Mouse (Mus musculus) heart, embryonic 10.5 days (tissue): ENCODE data around the gene Luc7l3. TPM values are rescaled to one million over a fixed set of nuclear protein-coding genes. Genes with fewer than 3 reads are reported as not detected.
A peak's percentile ranks its signal among the peaks of the same experiment; 100 is the strongest.

Experiments used
- DNase-seq: peaks from one replicate; pipeline ENCODE4 v3.0.0-alpha.2; 2017; ENCODE audit warnings: low spot score
- H3K27ac ChIP-seq: fragments of 300-500 bp; sonication (generic); 2 replicates; pipeline ENCODE4 v1.5.1; 2016; ENCODE audit warnings: mild to moderate bottlenecking
- H3K27me3 ChIP-seq: fragments of 300-500 bp; sonication (generic); 2 replicates; pipeline ENCODE4 v1.6.1; 2016; ENCODE audit warnings: mild to moderate bottlenecking; ENCODE audit not compliant: poor library complexity, insufficient read depth, severe bottlenecking
- H3K36me3 ChIP-seq: fragments of 300-500 bp; sonication (generic); 2 replicates; pipeline ENCODE4 v1.6.1; 2016; ENCODE audit warnings: mild to moderate bottlenecking, moderate library complexity
- H3K4me1 ChIP-seq: fragments of 300-500 bp; sonication (generic); 2 replicates; pipeline ENCODE4 v1.6.1; 2016; ENCODE audit warnings: mild to moderate bottlenecking
- H3K4me3 ChIP-seq: fragments of 300-500 bp; sonication (generic); 2 replicates; pipeline ENCODE4 v1.5.1; 2016; ENCODE audit warnings: mild to moderate bottlenecking, moderate library complexity
- H3K9me3 ChIP-seq: fragments of 300-500 bp; sonication (generic); 2 replicates; pipeline ENCODE4 v1.6.1; 2016; ENCODE audit warnings: mild to moderate bottlenecking, moderate library complexity
- WGBS: fragments of 180-500 bp; shearing (Covaris S2); methylation state at CpG from one replicate; pipeline ENCODE4 v1.1.7; 2016; 5-methylcytosine and 5-hydroxymethylcytosine counted together
- polyA plus RNA-seq: library from polyadenylated mRNA; unstranded; fragments of >200 nt; fragmentation: Nextera tagmentation; extraction: Ambion mirVana; gene quantifications from 2 replicates; pipeline ENCODE4 v1.2.1, GENCODE M21; 2016

Gene Luc7l3
- polyA plus RNA-seq, 1 experiment from 2014 or later: 93.4 TPM

GRCm38 (mm10) chr11:94329270-94329891 is 7.6 kb upstream of the Luc7l3 start:
- H3K27ac ChIP-seq: no peak overlapping the region
- no peaks in the 10 kb centered on the region for H3K27me3 ChIP-seq
- H3K4me1 ChIP-seq: peaks cover 37% of the 10 kb centered on the region
- 0 out of 2 replicates have a peak overlapping the region, but pooled peaks have one; percentile 89 for H3K4me3 ChIP-seq
- H3K36me3 ChIP-seq: peaks cover 4% of the 10 kb centered on the region
- DNase-seq: no peak
- WGBS: 54% methylated on average over 4 of the region's 4 CpGs
- no peaks in the 10 kb centered on the region for H3K9me3 ChIP-seq

GRCm38 (mm10) chr11:94328644-94329025 is 6.8 kb upstream of the Luc7l3 start:
- Histone ChIP-seq H3K27ac (peak overlapping the region; percentile 99), H3K9me3 (no peaks in the 10 kb centered on the region), H3K36me3 (0 out of 2 replicates have a peak, but pooled peaks cover 2% of the 10 kb centered on the region), H3K4me3 (peak overlapping the region; percentile 89), H3K27me3 (no peaks in the 10 kb centered on the region), H3K4me1 (peaks cover 37% of the 10 kb centered on the region)
- DNase-seq: no peak
- 5% methylated on average over 10 of the region's 10 CpGs for WGBS

- peak within 1 kb of the TSS; percentile 99 for H3K27ac ChIP-seq
- H3K4me3 ChIP-seq: peak within 1 kb of the TSS; percentile 89
- 0 out of 2 replicates have a peak, but pooled peaks cover 2% of the 10 kb centered on the region for H3K36me3 ChIP-seq
- under 1% methylated on average over 77 of the region's 78 CpGs for WGBS
- no peaks in the 10 kb centered on the region for H3K9me3 ChIP-seq
- peak; percentile 96 for DNase-seq
- peaks cover 37% of the 10 kb centered on the region for H3K4me1 ChIP-seq
- no peaks in the 10 kb centered on the region for H3K27me3 ChIP-seq
Observed at GRCm38 (mm10) chr11:94327693-94328643, 6.2 kb upstream of the Luc7l3 start, which contains the start of gene Ankrd40. TSS of gene Ankrd40 (plus strand) at chr11:94328001.

- H3K4me1 ChIP-seq: peaks cover 37% of the 10 kb centered on the region
- H3K9me3 ChIP-seq: no peaks in the 10 kb centered on the region
- 7% methylated on average over 10 of the region's 10 CpGs for WGBS
- H3K36me3 ChIP-seq: 0 out of 2 replicates have a peak, but pooled peaks cover under 1% of the 10 kb centered on the region
- no peaks in the 10 kb centered on the region for H3K27me3 ChIP-seq
- peak overlapping the region; percentile 89 for H3K4me3 ChIP-seq
- DNase-seq: no peak
- H3K27ac ChIP-seq: peak overlapping the region; percentile 99
Observed at GRCm38 (mm10) chr11:94326961-94327411, 5.2 kb upstream of the Luc7l3 start.

GRCm38 (mm10) chr11:94324618-94325017 is 2.8 kb upstream of the Luc7l3 start:
- Histone ChIP-seq H3K36me3 (peaks cover 3% of the 10 kb centered on the region; the same call in 1 of the 2 replicates), H3K27ac (no peak overlapping the region), H3K4me3 (no peak overlapping the region), H3K4me1 (peaks cover 29% of the 10 kb centered on the region), H3K9me3 (no peaks in the 10 kb centered on the region), H3K27me3 (no peaks in the 10 kb centered on the region)
- 60% methylated on average over 5 of the region's 5 CpGs for WGBS
- DNase-seq: no peak

- 85% methylated on average over 5 of the region's 5 CpGs for WGBS
- no peaks in the 10 kb centered on the region for H3K9me3 ChIP-seq
Observed at GRCm38 (mm10) chr11:94323271-94323925, 1.6 kb upstream of the Luc7l3 start.

GRCm38 (mm10) chr11:94322636-94323035 is 848 bp upstream of the Luc7l3 start:
- 25% methylated on average over 5 of the region's 5 CpGs for WGBS
- no peak for DNase-seq
- peaks cover 18% of the 10 kb centered on the region for H3K36me3 ChIP-seq

More at GRCm38 (mm10) chr11:94323271-94323925, 1.6 kb upstream of the Luc7l3 start:
- DNase-seq: no peak
- H3K4me1 ChIP-seq: peaks cover 27% of the 10 kb centered on the region
- peak overlapping the region; percentile 100; the same call in 1 of the 2 replicates for H3K27ac ChIP-seq
- no peak overlapping the region for H3K4me3 ChIP-seq
- H3K27me3 ChIP-seq: no peaks in the 10 kb centered on the region
- peaks cover 13% of the 10 kb centered on the region for H3K36me3 ChIP-seq

GRCm38 (mm10) chr11:94320969-94321930 is 538 bp downstream of the Luc7l3 start:
- Histone ChIP-seq H3K27ac (peak overlapping the region; percentile 100), H3K36me3 (peaks cover 18% of the 10 kb centered on the region), H3K4me1 (peaks cover 34% of the 10 kb centered on the region), H3K27me3 (no peaks in the 10 kb centered on the region), H3K9me3 (no peaks in the 10 kb centered on the region), H3K4me3 (peak overlapping the region; percentile 100)
- DNase-seq: peak; percentile 79
- WGBS: under 1% methylated on average over 67 of the region's 67 CpGs

More at GRCm38 (mm10) chr11:94322636-94323035, 848 bp upstream of the Luc7l3 start:
- H3K4me1 ChIP-seq: peaks cover 27% of the 10 kb centered on the region
- H3K27ac ChIP-seq: peak overlapping the region; percentile 100
- H3K9me3 ChIP-seq: no peaks in the 10 kb centered on the region
- no peaks in the 10 kb centered on the region for H3K27me3 ChIP-seq
- peak overlapping the region; percentile 100 for H3K4me3 ChIP-seq

GRCm38 (mm10) chr11:94318056-94318455 is 3.7 kb downstream of the Luc7l3 start:
- Histone ChIP-seq H3K9me3 (no peaks in the 10 kb centered on the region), H3K36me3 (peaks cover 18% of the 10 kb centered on the region), H3K27ac (no peak overlapping the region), H3K4me1 (peaks cover 54% of the 10 kb centered on the region), H3K27me3 (no peaks in the 10 kb centered on the region), H3K4me3 (no peak overlapping the region)
- WGBS: 79% methylated on average over 5 of the region's 5 CpGs
- no peak for DNase-seq

GRCm38 (mm10) chr11:94317515-94317914 is 4.3 kb downstream of the Luc7l3 start:
- peaks cover 18% of the 10 kb centered on the region for H3K36me3 ChIP-seq
- WGBS: 64% methylated on average over 4 of the region's 4 CpGs
- no peak overlapping the region for H3K4me3 ChIP-seq
- H3K27me3 ChIP-seq: no peaks in the 10 kb centered on the region
- H3K27ac ChIP-seq: no peak overlapping the region
- DNase-seq: no peak
- no peaks in the 10 kb centered on the region for H3K9me3 ChIP-seq
- H3K4me1 ChIP-seq: peaks cover 50% of the 10 kb centered on the region

- no peaks in the 10 kb centered on the region for H3K9me3 ChIP-seq
- 82% methylated on average over 1 of the region's 1 CpGs for WGBS
Observed at GRCm38 (mm10) chr11:94317014-94317413, 4.8 kb downstream of the Luc7l3 start.

More at GRCm38 (mm10) chr11:94317014-94317413, 4.8 kb downstream of the Luc7l3 start:
- Histone ChIP-seq H3K27me3 (no peaks in the 10 kb centered on the region), H3K4me1 (peaks cover 49% of the 10 kb centered on the region), H3K27ac (no peak overlapping the region), H3K4me3 (no peak overlapping the region), H3K36me3 (peaks cover 18% of the 10 kb centered on the region)
- no peak for DNase-seq
